Mouse (Mus musculus) cerebral cortex, adult 2 months (tissue): ENCODE data around the gene Ptpra.

Experiments used
- WGBS: fragments of 180-500 bp; shearing (Covaris S2); methylation state at CpG from one replicate; pipeline ENCODE4 v1.1.7; 2018; 5-methylcytosine and 5-hydroxymethylcytosine counted together

Gene Ptpra

DNA sequence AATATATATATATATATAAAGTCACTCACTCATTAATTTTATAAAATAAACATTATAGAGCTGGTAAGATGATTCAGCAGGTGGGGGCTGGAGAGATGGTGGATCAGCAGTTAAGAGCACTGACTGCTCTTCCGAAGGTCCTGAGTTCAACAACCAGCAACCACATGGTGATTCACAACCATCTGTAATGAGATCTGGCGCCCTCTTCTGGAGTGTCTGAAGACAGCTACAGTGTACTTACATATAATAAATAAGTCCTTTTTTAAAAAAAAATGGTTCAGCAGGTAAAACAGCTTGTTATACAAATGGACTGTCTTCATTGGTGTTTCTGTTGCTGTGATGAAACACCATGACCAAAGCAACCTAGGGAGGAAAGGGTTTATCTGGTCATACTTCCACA, 107.9 kb downstream of the Ptpra start:
- WGBS: 71% methylated on average over 2 of the region's 2 CpGs

GRCm38 (mm10) chr2:130563212-130564055, 113.4 kb downstream of the Ptpra start, which contains the start of gene Mrps26:
Gene Mrps26 (plus strand): TSS chr2:130563742.
- WGBS: under 1% methylated on average over 61 of the region's 61 CpGs

GRCm38 (mm10) chr2:130564063-130564462, 114.0 kb downstream of the Ptpra start:
- 1% methylated on average over 23 of the region's 23 CpGs for WGBS

- WGBS: 66% methylated on average over 8 of the region's 8 CpGs
These were observed 114.9 kb downstream of the Ptpra start for GRCm38 (mm10) chr2:130564983-130565382.

GRCm38 (mm10) chr2:130568921-130569320, 118.8 kb downstream of the Ptpra start:
- WGBS: 75% methylated on average over 4 of the region's 4 CpGs

DNA sequence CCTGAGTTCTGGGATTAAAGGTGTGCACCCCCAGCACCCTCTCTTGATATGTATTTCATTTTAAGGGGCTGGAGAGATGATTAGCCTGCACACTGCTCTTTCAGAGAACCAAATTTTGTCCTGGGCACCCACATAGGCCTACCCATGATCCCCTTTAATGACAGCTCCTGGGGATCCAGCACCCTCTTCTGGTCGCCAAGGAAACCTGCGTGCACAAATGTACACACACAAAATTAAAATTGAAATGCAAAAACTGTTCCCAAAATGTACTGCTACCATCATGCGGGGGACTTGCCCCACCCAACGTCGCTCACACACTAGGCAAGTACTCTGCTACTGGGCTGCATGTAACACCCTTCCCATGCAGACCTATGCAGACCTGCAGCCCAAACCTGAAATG, 124.9 kb downstream of the Ptpra start:
- WGBS: 77% methylated on average over 5 of the region's 5 CpGs

GRCm38 (mm10) chr2:130575873-130576272, 125.8 kb downstream of the Ptpra start, which contains the start of gene Oxt:
Gene Oxt (plus strand): TSS chr2:130576173.
- WGBS: 75% methylated on average over 9 of the region's 9 CpGs

GRCm38 (mm10) chr2:130576564-130576963, 126.5 kb downstream of the Ptpra start:
- 7% methylated on average over 32 of the region's 32 CpGs for WGBS

DNA sequence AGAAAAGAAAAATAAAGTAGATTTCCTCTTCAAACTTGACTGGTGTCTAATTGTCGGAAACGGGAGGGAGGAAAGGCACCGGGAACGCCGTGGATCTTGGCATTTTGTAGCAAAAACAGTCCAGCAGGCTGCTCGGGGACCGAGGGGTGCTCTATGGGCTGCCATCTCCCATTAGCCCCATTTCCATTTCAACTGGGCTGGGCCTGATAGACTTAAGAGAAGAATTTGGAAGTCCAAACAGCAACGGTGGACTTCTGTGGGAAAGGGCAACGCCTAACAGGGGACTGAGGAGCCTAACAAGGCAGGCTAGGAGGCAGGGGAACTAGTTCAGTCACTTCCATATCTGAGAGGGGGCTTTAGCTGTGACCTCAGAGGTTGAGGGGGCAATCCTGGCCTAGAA, 126.9 kb downstream of the Ptpra start:
- WGBS: 24% methylated on average over 9 of the region's 9 CpGs

DNA sequence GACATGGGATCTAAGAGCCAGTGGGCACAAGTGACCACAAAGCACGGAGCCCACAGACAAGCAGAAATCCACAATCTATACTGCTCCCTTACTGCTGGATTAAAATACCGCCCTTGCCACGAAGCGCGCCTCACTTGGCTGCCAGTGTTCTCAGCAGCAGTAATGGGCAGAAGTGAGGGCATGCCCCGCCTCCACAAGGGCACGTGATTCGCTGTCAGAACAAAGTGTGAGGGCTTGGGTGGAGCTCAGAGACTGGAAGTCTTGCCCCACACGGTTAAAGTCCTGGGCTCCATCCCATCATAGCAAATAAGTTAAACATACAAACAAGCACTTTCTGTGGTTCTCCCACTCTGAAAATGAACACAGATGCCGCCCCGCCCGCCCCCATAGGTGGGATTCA, 127.6 kb downstream of the Ptpra start:
- WGBS: 7% methylated on average over 12 of the region's 12 CpGs

DNA sequence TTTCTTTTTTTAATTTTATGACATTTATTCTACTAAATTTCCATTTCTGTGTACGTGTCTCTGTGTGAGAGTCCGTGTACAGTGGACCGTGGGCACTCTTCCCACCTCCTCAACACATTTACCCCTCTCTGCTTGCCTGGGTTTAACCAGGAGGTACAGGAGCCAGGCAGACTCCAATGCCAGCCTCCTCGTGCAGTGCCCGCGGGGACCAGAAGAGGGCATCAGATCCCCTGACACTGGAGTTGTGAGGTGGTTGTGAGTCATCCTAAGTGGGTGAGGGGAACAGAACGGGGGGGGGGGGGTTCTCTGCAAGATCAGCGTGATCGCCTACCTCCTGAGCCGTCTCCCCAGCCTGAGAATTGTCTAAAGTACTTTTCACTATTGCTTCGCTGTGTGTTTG, 128.1 kb downstream of the Ptpra start:
- WGBS: 6% methylated on average over 11 of the region's 11 CpGs

DNA sequence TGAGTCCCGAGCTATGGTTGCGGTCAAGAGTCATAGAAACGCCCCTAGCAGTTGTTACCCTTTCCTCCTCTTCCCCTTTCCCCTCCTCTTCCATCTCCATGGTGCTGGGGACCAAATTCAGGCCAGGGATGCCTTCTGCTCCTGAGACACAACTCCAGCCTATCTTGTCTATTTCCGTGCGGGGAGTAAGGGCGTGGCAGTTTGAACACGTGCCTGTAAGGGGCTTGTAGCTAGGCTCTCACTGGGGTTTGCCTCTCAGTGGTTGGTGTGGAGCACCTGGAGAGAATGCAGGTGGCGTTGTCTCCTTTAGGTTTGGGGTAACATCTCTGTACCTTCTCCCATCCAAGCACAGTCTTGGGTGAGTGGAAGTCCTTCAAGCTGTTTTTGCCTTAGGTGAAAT, 129.7 kb downstream of the Ptpra start:
- 14% methylated on average over 8 of the region's 8 CpGs for WGBS

DNA sequence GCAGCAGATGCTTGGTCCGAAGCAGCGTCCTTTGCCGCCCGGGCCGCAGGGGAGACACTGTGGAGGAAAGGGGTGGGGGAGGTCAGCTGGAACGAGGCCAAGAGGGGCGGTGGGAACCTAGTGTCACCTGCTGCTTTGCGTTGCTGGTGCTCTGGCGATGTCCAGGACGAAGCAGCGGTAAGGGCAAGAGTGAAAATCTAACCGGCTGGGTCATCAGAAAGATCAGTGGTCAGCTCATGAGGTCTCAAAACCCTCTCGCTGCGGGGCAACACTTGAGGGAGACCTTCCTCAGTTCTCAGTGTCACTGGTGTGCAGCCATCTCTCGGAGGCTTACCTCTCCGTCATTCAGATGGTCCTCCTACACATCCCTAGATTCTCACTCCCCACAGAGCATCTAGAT, 131.1 kb downstream of the Ptpra start:
- WGBS: 10% methylated on average over 15 of the region's 16 CpGs

GRCm38 (mm10) chr2:130582552-130582951, 132.5 kb downstream of the Ptpra start, which contains the start of gene Avp:
Gene Avp (minus strand): TSS chr2:130582554.
- 59% methylated on average over 10 of the region's 10 CpGs for WGBS

DNA sequence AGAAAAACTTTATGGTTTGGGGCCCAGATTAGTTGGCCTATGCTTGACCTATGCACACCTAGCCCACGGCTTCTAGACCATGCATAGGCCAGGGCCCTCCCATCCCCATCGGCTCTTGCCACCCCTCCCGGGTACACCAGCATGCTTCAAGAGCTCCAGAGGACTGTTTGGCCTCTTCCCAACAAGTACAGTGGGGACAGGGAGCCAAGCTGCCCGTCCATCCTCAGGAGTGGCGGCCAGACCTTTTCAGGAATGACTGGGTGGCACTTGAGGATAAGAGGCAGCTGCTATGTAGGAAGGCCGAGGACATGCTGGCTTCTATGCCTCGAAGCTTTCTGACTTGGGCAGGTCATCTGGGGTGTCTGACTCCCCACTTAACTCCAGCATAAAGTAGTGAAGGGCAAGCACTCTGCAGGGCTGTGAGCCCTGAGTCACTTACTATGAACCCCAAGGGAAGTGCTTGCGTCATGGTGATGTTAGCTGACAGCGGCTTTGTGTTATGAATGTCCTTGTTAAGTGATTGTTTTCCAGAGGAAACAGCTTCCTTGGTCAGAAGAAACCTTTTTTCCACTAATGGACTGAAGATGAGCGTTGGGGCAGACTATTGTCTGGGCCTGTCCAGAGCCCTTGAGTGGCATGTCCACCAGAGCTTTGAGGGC, 134.0 kb downstream of the Ptpra start:
- 74% methylated on average over 10 of the region's 10 CpGs for WGBS

GRCm38 (mm10) chr2:130586016-130586415, 135.9 kb downstream of the Ptpra start:
- WGBS: 51% methylated on average over 6 of the region's 6 CpGs

DNA sequence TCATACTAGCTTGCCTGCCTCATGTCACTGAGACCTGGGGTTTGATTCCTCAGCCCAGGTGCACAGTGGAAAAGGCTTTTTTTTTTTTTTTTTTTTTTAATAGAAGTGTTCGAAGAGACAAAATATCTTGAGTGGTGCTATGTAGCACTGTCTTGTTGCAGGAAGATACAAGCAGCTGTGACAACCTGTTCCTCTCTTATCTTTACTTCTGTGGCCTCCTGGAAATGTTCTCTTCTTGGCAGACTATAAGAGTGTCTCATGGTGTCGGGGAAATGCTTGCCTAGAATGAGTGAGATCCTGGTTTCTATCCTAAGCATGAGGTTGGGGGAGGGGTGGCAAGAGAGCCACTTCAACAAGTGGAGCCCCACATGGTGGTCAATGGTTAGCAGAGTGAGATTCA, 138.3 kb downstream of the Ptpra start:
- WGBS: 45% methylated on average over 2 of the region's 2 CpGs

DNA sequence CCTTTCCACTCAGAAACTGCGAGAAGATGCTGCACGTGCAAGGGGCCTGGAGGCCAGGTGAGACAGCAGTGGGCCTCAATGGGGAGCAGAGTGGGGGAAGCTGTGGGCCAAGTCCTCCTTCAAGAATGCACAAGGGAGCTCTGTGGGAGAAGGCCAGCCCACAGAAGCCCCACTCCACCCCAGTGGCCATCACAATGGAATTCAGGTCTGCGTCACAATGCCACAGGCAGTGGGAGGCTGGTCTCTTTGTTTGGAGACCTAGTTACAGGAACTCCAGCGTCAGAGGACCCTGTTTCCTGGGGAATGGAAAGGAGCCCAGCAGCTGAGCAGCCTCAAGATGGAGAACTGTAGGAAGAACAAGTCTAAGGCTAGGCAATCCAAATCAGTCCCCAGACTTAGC, 139.1 kb downstream of the Ptpra start:
- WGBS: 63% methylated on average over 4 of the region's 4 CpGs

GRCm38 (mm10) chr2:130589761-130590160, 139.7 kb downstream of the Ptpra start:
- 88% methylated on average over 2 of the region's 2 CpGs for WGBS

DNA sequence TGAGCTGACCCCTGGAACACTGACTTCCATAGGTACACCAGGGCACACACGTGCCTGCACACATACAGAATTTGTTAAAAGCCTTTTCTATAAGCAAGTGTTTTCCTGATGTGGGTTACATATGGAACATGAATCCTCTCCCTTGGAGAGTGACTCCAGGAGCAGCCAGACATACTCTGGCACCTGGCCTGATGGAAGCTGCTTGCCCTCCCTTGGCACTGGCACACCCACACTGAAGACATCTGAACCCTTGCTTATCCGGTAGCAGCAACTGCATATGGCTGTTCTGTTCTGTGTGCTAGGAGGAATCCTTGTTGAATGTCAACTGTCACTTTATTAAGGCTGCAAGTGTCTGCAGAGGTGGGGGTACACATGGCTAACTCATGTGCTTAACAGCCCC, 140.9 kb downstream of the Ptpra start:
- 89% methylated on average over 2 of the region's 2 CpGs for WGBS

- WGBS: 96% methylated on average over 1 of the region's 1 CpGs
These were observed 145.5 kb downstream of the Ptpra start for GRCm38 (mm10) chr2:130595596-130595995.

GRCm38 (mm10) chr2:130597601-130598010, 147.5 kb downstream of the Ptpra start:
- WGBS: 7% methylated on average over 1 of the region's 1 CpGs

DNA sequence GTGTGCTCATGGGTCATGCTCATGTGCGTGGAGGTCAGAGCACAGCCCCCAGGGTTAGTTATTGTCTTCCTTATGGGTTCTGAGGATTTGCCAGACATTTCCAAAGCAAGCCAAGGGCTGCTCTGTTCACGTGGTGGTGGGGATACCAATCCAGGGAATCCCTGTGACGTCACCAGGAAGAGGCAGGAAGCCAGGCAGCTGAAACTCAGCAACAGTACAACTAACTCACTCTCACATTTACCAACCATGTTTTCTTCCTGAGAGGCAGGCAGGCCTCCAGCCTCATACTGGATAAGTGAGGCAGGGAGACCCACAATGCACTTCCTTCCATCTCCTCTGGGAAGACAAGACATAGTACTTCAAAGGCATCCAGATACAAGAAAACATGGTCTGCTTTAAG, 148.3 kb downstream of the Ptpra start:
- 48% methylated on average over 3 of the region's 3 CpGs for WGBS
